Mouse (Mus musculus): ENCODE measurements at regions not wholly inside any gene's neighbourhood (a gene's known extent, or its start where the extent isn't known, plus 50 kb on each side); places are given as distances from the start of the nearest gene placed in this dataset.

- in situ Hi-C loops (cut with MboI; ENCODE audit: low pct_unique_long_range_greater_than_20kb in 1 of 2, low sequenced_read_pairs in 2 of 2, unreplicated experiment in 1 of 2), result loop anchor here (10.0 to 25.0 kb wide), 4 partner anchors 358 to 785 kb away; no protein-coding TSS in a partner anchor
Measured at GRCm38 (mm10) chr5:53329591-53329990, 62.7 kb downstream of the Smim20 start.

- in situ Hi-C loops (cut with MboI; ENCODE audit: low pct_unique_long_range_greater_than_20kb in 1 of 2, low sequenced_read_pairs in 2 of 2, unreplicated experiment in 1 of 2), result loop anchor here (25.0 kb wide), 3 partner anchors 351 to 776 kb away; no protein-coding TSS in a partner anchor
Measured at GRCm38 (mm10) chr5:53336704-53337103, 69.8 kb downstream of the Smim20 start.

DNA sequence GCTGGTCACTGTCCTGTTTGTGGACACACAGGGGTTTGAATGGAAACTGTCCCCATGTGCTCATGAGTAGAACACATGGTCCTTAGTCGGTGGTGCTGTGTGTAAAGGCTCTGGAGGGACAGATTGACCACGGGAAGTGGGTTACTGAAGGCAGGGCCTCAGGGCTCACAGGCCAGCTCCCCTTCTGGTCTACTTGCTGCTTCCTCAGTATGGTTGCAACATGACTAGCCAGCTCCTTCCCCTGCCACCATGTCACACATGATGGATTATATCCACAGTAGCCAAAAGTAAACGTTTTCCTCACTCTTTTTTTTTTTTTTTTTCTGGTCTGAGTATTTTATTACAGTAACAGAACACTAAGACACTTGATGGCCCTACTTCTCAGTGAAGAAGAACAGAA, 70.9 kb downstream of the Smim20 start:
- in situ Hi-C loops (cut with MboI; ENCODE audit: low pct_unique_long_range_greater_than_20kb in 1 of 2, low sequenced_read_pairs in 2 of 2, unreplicated experiment in 1 of 2), result loop anchor here (25.0 kb wide), 3 partner anchors 349 to 774 kb away; no protein-coding TSS in a partner anchor

DNA sequence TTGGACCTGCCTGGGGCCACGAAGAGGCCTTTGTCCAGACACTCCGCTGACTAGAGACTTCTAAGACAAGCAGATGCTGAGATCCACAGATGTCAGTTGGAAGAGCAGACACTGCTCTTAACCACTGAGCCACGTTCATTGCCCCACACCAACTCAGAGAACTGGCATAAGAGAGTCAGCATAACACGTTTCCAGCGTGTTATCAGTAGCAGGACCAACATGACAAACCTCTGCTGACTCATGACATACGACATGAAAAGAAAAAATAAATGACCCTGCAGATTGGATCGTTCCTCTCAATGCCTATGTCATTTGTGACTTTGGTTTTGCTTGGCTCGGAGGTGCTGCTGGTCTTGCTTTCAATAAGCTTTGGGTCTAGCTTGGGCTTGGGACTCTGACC, 78.3 kb downstream of the Smim20 start:
- in situ Hi-C loops (cut with MboI; ENCODE audit: low pct_unique_long_range_greater_than_20kb in 1 of 2, low sequenced_read_pairs in 2 of 2, unreplicated experiment in 1 of 2), result loop anchor here (25.0 kb wide), 3 partner anchors 342 to 767 kb away; no protein-coding TSS in a partner anchor

- in situ Hi-C loops (cut with MboI; ENCODE audit: low pct_unique_long_range_greater_than_20kb in 1 of 2, low sequenced_read_pairs in 2 of 2, unreplicated experiment in 1 of 2), result loop anchor here (25.0 kb wide), 3 partner anchors 341 to 766 kb away; no protein-coding TSS in a partner anchor
Measured at GRCm38 (mm10) chr5:53346028-53346427, 79.1 kb downstream of the Smim20 start.

DNA sequence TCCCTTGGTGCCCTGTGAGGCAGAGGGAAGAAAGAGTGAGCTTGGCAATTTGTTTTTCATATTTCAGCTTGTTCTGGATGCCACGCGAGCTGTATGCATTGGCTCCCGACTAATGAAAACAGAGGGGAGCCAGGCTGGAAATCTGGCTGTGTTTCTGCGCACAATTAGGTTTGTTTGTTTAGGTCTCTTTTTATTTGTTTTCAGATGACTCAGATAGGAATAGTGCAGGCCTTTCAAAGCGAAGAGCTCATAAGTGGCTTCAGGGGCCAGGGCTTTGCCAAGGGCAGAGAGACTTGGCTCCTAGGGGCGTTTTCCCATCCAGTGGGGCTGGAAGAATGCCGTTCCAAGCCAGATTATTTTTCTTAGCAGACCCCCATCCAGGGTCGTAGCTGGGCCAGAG, 79.9 kb downstream of the Smim20 start:
- in situ Hi-C loops (cut with MboI; ENCODE audit: low pct_unique_long_range_greater_than_20kb in 1 of 2, low sequenced_read_pairs in 2 of 2, unreplicated experiment in 1 of 2), result loop anchor here (25.0 kb wide), 3 partner anchors 341 to 766 kb away; no protein-coding TSS in a partner anchor

DNA sequence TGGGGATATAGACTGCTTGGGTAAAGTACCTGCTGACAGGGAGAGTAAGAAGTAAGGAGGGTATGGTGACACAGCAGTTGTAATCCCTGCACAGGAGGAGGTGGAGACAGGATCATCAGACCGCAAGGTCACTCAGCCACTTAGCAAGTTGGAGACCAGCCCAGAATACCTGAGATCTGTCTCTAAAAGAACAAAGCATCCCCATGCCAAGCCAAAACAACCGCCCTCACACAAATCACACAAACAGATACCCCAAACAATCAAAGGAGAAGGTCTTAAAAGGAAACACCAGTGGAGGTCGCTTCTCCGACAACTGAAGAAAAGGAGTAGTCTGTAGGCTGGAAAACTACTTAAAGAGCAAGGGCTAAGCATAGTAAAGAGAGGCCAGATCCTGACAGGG, 86.0 kb downstream of the Smim20 start:
- in situ Hi-C loops (cut with MboI; ENCODE audit: low pct_unique_long_range_greater_than_20kb in 1 of 2, low sequenced_read_pairs in 2 of 2, unreplicated experiment in 1 of 2), result loop anchor here (10.0 kb wide), 1 partner anchor 242 kb away; no protein-coding TSS in a partner anchor

DNA sequence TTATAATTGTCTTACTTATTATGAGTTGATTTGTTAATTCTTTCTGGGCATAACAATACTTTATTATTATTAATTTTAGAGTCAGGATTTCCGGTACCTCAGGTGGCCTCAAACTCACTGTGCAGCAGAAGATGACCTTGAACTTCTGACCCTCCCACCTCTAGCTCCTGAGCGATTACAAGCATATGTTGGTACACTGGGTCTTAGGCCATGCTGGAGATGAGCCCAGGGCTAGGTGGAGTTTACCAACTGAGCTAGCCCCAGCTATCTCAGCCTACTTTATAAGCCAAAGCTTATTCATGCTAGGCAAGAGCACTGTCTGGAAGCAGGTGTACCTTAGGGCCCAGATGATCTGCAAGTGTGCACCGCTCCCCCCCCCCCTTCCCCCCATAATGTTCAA, 87.4 kb downstream of the Smim20 start:
- in situ Hi-C loops (cut with MboI; ENCODE audit: low pct_unique_long_range_greater_than_20kb in 1 of 2, low sequenced_read_pairs in 2 of 2, unreplicated experiment in 1 of 2), result loop anchor here (10.0 kb wide), 1 partner anchor 241 kb away; no protein-coding TSS in a partner anchor

DNA sequence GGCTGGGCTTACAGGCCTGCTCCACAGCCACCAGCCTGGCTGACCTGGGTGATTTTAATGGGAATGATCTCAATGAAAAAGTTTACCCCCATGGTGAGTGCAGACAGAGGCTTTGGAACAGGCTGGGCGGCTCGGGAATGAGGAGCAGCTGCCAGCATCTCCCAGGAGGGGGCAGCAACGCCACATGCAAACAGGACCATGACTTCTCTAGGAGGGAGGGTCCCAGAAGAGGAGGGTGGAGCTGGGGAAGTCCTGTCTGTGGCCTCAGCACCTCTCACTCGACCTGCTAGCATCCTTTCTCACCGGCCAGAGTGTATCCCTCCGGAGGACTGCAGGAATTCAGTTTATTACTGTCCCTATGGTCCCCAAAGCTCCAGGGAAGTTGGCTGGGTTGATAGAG, 88.2 kb downstream of the Smim20 start:
- in situ Hi-C loops (cut with MboI; ENCODE audit: low pct_unique_long_range_greater_than_20kb in 1 of 2, low sequenced_read_pairs in 2 of 2, unreplicated experiment in 1 of 2), result loop anchor here (5.0 to 10.0 kb wide), 2 partner anchors 240 to 317 kb away; no protein-coding TSS in a partner anchor

DNA sequence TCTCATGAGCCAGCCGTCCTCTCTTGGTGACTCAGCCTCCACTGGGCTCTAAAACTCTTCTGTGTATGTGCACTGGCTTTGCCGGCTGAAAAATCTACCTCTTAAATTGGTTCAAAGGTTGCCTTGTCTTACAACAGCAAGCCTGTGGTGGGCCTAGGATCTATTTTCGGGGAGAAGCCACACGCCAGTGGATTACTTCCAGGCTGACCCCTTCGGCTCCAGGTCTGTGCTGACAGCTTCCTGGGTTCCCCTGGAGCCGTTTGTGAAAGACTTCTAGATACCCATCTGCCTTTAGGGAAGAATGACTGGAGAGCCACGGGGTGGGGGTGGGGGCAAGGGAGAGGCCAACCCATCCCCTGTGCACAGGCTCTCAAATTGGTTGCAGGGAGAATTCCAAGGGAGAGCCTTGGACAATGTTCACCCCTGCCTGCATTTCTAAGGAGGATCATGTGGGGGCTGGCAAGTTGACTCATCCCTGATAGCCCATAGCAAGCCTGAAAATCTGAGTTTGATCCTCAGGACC, 90.3 kb downstream of the Smim20 start:
- in situ Hi-C loops (cut with MboI; ENCODE audit: low pct_unique_long_range_greater_than_20kb in 1 of 2, low sequenced_read_pairs in 2 of 2, unreplicated experiment in 1 of 2), result loop anchor here (5.0 to 10.0 kb wide), 2 partner anchors 238 to 315 kb away; no protein-coding TSS in a partner anchor

DNA sequence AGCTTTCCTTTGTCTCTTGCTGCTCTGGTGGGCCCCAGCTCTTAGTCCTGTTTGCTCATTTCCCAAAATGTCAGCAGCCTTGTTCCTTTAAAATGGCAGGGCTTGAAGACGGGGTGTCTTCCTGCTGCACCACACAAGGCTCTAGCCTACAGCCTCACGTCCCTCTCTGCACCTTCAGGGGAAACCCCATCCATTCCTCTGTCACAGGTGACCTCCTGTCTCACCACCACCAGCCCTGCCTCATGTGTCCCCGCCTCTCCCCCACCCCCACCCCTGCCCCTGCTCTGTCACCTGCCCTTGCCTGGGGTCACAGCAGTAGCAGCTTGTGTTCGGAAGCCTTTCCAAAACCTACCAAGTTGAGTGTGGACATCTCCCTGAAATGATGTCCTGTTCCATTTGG, 91.3 kb downstream of the Smim20 start:
- in situ Hi-C loops (cut with MboI; ENCODE audit: low pct_unique_long_range_greater_than_20kb in 1 of 2, low sequenced_read_pairs in 2 of 2, unreplicated experiment in 1 of 2), result loop anchor here (5.0 to 10.0 kb wide), 2 partner anchors 237 to 314 kb away; no protein-coding TSS in a partner anchor

- in situ Hi-C loops (cut with MboI; ENCODE audit: low pct_unique_long_range_greater_than_20kb in 1 of 2, low sequenced_read_pairs in 2 of 2, unreplicated experiment in 1 of 2), result loop anchor here (5.0 to 10.0 kb wide), 2 partner anchors 235 to 312 kb away; no protein-coding TSS in a partner anchor
Measured at GRCm38 (mm10) chr5:53359887-53360286, 93.0 kb downstream of the Smim20 start.

DNA sequence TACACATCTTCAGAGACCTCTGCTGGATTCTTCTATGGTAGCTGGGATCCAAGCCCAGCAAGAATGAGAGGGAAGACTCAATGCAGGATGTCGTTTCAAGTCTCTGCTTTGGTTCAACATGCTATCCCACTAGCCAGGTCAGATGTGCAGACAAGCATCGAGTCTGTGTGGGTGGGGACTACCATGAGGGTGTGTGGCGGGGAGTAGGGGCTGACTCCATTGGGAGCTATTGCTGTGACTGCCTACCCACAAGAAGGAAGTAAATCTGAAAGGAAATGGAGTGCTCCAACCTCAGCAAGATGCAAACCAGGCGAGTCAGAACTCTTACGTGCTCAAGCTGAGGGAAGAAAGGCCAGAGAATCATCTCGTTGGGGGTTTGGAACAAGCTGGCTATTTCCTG, 94.4 kb downstream of the Smim20 start:
- in situ Hi-C loops (cut with MboI; ENCODE audit: low pct_unique_long_range_greater_than_20kb in 1 of 2, low sequenced_read_pairs in 2 of 2, unreplicated experiment in 1 of 2), result no loop called here

GRCm38 (mm10) chr5:53363898-53364297, 97.0 kb downstream of the Smim20 start:
- in situ Hi-C loops (cut with MboI; ENCODE audit: low pct_unique_long_range_greater_than_20kb in 1 of 2, low sequenced_read_pairs in 2 of 2, unreplicated experiment in 1 of 2), result no loop called here

- in situ Hi-C loops (cut with MboI; ENCODE audit: low pct_unique_long_range_greater_than_20kb in 1 of 2, low sequenced_read_pairs in 2 of 2, unreplicated experiment in 1 of 2), result no loop called here
Measured at GRCm38 (mm10) chr5:53366882-53367561, 98.9 kb upstream of the Rbpj start.

GRCm38 (mm10) chr5:53370272-53370671, 95.7 kb upstream of the Rbpj start:
- in situ Hi-C loops (cut with MboI; ENCODE audit: low pct_unique_long_range_greater_than_20kb in 1 of 2, low sequenced_read_pairs in 2 of 2, unreplicated experiment in 1 of 2), result no loop called here

DNA sequence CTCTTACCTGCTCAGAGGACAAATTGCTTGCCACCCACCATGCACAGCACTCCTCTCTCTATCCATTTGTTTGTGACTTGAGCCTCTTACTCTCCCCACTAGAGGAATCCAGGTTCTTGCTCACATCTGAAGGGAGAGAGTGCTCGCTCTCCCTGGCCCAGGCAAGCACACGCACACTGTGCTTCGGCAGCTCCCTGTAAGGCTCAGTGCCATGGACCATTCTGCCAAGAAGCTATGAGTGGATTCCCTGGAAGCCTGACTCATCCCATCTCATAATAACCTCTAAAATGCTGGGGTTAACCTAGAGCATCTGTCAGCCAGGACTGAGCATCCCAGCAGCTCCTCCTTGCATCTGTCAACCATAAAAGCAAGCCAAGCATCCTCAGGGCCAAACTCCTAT, 94.3 kb upstream of the Rbpj start:
- in situ Hi-C loops (cut with MboI; ENCODE audit: low pct_unique_long_range_greater_than_20kb in 1 of 2, low sequenced_read_pairs in 2 of 2, unreplicated experiment in 1 of 2), result no loop called here

- in situ Hi-C loops (cut with MboI; ENCODE audit: low pct_unique_long_range_greater_than_20kb in 1 of 2, low sequenced_read_pairs in 2 of 2, unreplicated experiment in 1 of 2), result no loop called here
Measured at GRCm38 (mm10) chr5:53373315-53373714, 92.6 kb upstream of the Rbpj start.

DNA sequence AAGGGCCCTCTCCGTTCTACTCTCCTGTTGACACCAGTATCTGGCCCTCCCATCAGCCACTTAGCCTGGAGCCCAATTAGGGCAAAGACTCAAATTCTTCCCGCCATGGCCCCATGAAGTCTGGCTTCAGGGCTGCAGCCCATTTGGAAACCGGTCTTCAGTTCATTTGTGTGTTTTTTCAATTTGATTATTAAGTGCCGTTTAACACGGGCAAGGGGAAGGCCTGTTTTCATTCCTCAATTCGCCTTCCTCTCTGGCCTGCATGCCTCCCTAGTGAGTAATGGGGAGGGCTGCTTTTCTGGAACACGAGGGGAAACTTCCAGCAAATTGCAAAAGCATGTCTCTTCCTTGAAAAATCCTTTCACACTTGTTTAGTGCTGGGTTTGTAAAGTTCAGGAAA, 89.1 kb upstream of the Rbpj start:
- in situ Hi-C loops (cut with MboI; ENCODE audit: low pct_unique_long_range_greater_than_20kb in 1 of 2, low sequenced_read_pairs in 2 of 2, unreplicated experiment in 1 of 2), result no loop called here

DNA sequence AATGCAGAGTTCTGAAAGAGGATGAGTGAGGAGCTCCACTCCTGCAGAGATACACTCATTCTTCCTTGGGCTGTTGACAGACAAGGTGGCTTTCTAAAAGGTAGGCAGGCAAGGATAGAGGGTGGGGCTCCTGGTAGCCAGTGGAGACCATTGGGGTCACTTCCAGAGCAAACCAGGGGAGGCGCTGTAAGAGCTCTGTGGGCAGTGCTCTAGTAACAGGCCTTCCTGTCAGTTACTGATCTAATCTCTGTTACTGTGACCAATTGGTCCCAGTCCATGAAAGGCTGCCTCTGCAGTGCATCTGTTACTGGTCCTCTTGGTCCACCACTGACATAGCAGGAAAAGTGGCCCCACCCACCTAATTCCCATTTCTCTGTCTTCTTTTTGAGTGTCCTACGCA, 88.3 kb upstream of the Rbpj start:
- in situ Hi-C loops (cut with MboI; ENCODE audit: low pct_unique_long_range_greater_than_20kb in 1 of 2, low sequenced_read_pairs in 2 of 2, unreplicated experiment in 1 of 2), result no loop called here

Measured in mouse embryonic stem cell (cell line).